Comparison of ENCODE assay signal across 1 mouse cellular context in genomic region chr5:31599161-31599560, GRCm38 (mm10).
TF ChIP-seq lines count a peak whose summit lies in the region.

No protein-coding gene starts in this region.

TF ChIP-seq in MEL, 35 proteins besides CTCF, POLR2A, EP300 and RAD21 (continued from another document):
- TF ChIP-seq UBTF (IDR thresholded peaks at IDR 0.05; ENCODE audit: borderline replicate concordance, insufficient read depth, low read depth, low read length) (no peak), POLR2AphosphoS2 (IDR thresholded peaks at IDR 0.05; ENCODE audit: low read length) (no peak)
TF ChIP-seq in MEL: peak in this region for 3.
